Comparison of ENCODE assay signal across 14 mouse cellular contexts in the genomic region with DNA sequence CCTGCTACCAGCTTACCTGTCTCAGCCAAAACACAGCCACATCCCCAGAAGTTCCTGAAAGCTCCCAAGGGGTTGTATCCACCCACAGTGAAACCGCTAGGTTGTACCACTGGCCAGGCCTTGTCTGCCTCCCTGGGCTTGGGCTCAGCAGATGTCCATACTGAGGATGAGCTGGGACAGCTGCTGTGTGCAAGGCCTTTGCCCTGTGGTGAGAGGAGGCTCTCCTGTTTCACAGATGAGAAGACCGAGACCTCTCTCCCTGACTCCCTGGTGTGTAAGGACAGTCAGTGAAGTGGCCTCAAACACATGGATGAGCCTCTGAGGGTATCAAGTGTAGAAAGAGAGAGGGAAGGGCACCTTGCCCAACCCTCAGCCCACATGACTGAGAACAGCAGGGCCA. TPM values are rescaled to one million over a fixed set of nuclear protein-coding genes. Genes with fewer than 3 reads are reported as not detected.
DNase-seq lines count a peak whose midpoint lies in the region; ATAC-seq and TF ChIP-seq lines count a peak whose summit lies in the region.
"Had no signal": no experiment of that assay in that cellular context is flagged by ENCODE, and none has a peak within 500 bp of the region (broad histone marks: within the 10 kb centered on the region; RNA-seq: fewer than 3 reads in every experiment).

No protein-coding gene starts in this region.

- H3K27me3 ChIP-seq in heart, embryonic 13.5 days (replicated peaks), result no peaks in the 10 kb centered on the region
- H3K27me3 ChIP-seq in lung, embryonic 15.5 days, result no peaks in the 10 kb centered on the region
- H3K27me3 ChIP-seq in intestine, embryonic 15.5 days (replicated peaks), result no peaks in the 10 kb centered on the region
- H3K27me3 ChIP-seq: neural tube, embryonic 15.5 days; Patski had no signal

- TF ChIP-seq CTCF in lung, adult 2 months (IDR thresholded peaks at IDR 0.05; ENCODE audit: insufficient read depth, low read length), result no peak

- WGBS in heart, embryonic 13.5 days, result 85% methylated on average over 2 of the region's 2 CpGs
- 84% methylated on average over 2 of the region's 2 CpGs for WGBS in lung, embryonic 15.5 days
- 70% methylated on average over 2 of the region's 2 CpGs for WGBS in lung, adult 2 months
- 89% methylated on average over 2 of the region's 2 CpGs for WGBS in intestine, embryonic 15.5 days
- 76% methylated on average over 2 of the region's 2 CpGs for WGBS in macrophage (ENCODE audit: missing documents)

- peaks cover 100% of the 10 kb centered on the region for H3K79me2 ChIP-seq in macrophage (ENCODE audit: inconsistent target)

- peak overlapping the region; percentile 32; the same call in 1 of the 2 replicates for H3K27ac ChIP-seq in heart, embryonic 13.5 days (replicated peaks)
- H3K27ac ChIP-seq in lung, embryonic 15.5 days, result peak overlapping the region; percentile 1; the same call in 1 of the 2 replicates
- H3K27ac ChIP-seq in intestine, embryonic 15.5 days, result no peak overlapping the region
- peak overlapping the region; percentile 53 for H3K27ac ChIP-seq in macrophage
- H3K27ac ChIP-seq: neural tube, embryonic 15.5 days had no signal

- H3K9me3 ChIP-seq in heart, embryonic 13.5 days, result no peaks in the 10 kb centered on the region
- H3K9me3 ChIP-seq in lung, embryonic 15.5 days, result no peaks in the 10 kb centered on the region
- no peaks in the 10 kb centered on the region for H3K9me3 ChIP-seq in intestine, embryonic 15.5 days
- H3K9me3 ChIP-seq: neural tube, embryonic 15.5 days had no signal

- no peak overlapping the region for H3K4me2 ChIP-seq in heart, embryonic 13.5 days
- H3K4me2 ChIP-seq in lung, embryonic 15.5 days, result no peak overlapping the region
- no peak overlapping the region for H3K4me2 ChIP-seq in intestine, embryonic 15.5 days (replicated peaks)
- H3K4me2 ChIP-seq: neural tube, embryonic 15.5 days had no signal

- H3K4me3 ChIP-seq in heart, embryonic 13.5 days, result no peak overlapping the region
- no peak overlapping the region for H3K4me3 ChIP-seq in lung, embryonic 15.5 days
- H3K4me3 ChIP-seq in lung, adult 2 months (replicated peaks; ENCODE audit: extremely low read depth, low read depth, low read length), result no peak overlapping the region
- H3K4me3 ChIP-seq in intestine, embryonic 15.5 days (replicated peaks), result no peak overlapping the region
- no peak overlapping the region for H3K4me3 ChIP-seq in macrophage (ENCODE audit: inconsistent target)
- H3K4me3 ChIP-seq: neural tube, embryonic 15.5 days had no signal

- no peak for TF ChIP-seq POLR2A in lung, adult 2 months (IDR thresholded peaks at IDR 0.05; ENCODE audit: borderline replicate concordance, extremely low read depth, low read depth, low read length)

- H3K36me3 ChIP-seq in heart, embryonic 13.5 days, result peaks cover 4% of the 10 kb centered on the region; the same call in 1 of the 2 replicates
- no peaks in the 10 kb centered on the region for H3K36me3 ChIP-seq in lung, embryonic 15.5 days
- H3K36me3 ChIP-seq in intestine, embryonic 15.5 days, result no peaks in the 10 kb centered on the region
- H3K36me3 ChIP-seq in macrophage (ENCODE audit: inconsistent target), result peaks cover 4% of the 10 kb centered on the region; the same call in 1 of the 2 replicates
- H3K36me3 ChIP-seq: neural tube, embryonic 15.5 days had no signal

- H3K9ac ChIP-seq in heart, embryonic 13.5 days, result no peak overlapping the region
- no peak overlapping the region for H3K9ac ChIP-seq in lung, embryonic 15.5 days
- H3K9ac ChIP-seq in intestine, embryonic 15.5 days, result 0 out of 2 replicates have a peak overlapping the region, but pooled peaks have one; percentile 11
- H3K9ac ChIP-seq: neural tube, embryonic 15.5 days had no signal

- ATAC-seq in heart, embryonic 13.5 days (ENCODE audit: extremely low read depth, insufficient number of reproducible peaks, low FRiP score, low TSS enrichment), result no peak
- ATAC-seq in lung, embryonic 15.5 days (ENCODE audit: borderline replicate concordance, extremely low read depth, low FRiP score, low TSS enrichment), result no peak
- ATAC-seq in intestine, embryonic 15.5 days, result no peak
- ATAC-seq: midbrain, embryonic 16.5 days; Patski had no signal

- H3K4me1 ChIP-seq in heart, embryonic 13.5 days, result peaks cover 77% of the 10 kb centered on the region
- peaks cover 48% of the 10 kb centered on the region for H3K4me1 ChIP-seq in lung, embryonic 15.5 days
- peaks cover 63% of the 10 kb centered on the region for H3K4me1 ChIP-seq in lung, adult 2 months (ENCODE audit: control insufficient read depth, insufficient read depth, low read length)
- peaks cover 30% of the 10 kb centered on the region for H3K4me1 ChIP-seq in intestine, embryonic 15.5 days (replicated peaks)

- no peak for DNase-seq in heart, adult 9 months (ENCODE audit: low spot score in 2 of 2)
- DNase-seq in lung, adult 2 months, result no peak
- DNase-seq in cerebellum, adult 18-20 months, result no peak
- no peak for DNase-seq in ovary, postnatal 36 days (ENCODE audit: low spot score)
- DNase-seq: cerebellum, adult 9-11 months; lung, postnatal 14 days; right cerebral cortex, postnatal 14 days had no signal

RNA-seq across cellular contexts. Expression of a gene that starts 11.2 kb away (rescaled TPM):
- polyA plus RNA-seq in heart, embryonic 13.5 days (2015; fragmentation: Nextera tagmentation; extraction: Ambion mirVana), result 36.8 and 37.5 TPM in 2 replicates
- 55.8 and 61.0 TPM in 2 replicates for polyA plus RNA-seq in lung, embryonic 15.5 days (2015; fragmentation: Nextera tagmentation; extraction: Ambion mirVana)
- polyA plus RNA-seq in lung, adult 2 months (2012; rRNA removed), result 122 and 144 TPM in 2 replicates
- polyA plus RNA-seq in intestine, embryonic 15.5 days (2015; fragmentation: Nextera tagmentation; extraction: Ambion mirVana), result 43.1 and 45.3 TPM in 2 replicates
- 10 to 100 TPM; 21.9 to 89.9 (median 52.8) TPM for total RNA-seq in macrophage (2018; cell fraction: chromatin; rRNA removed)
- total RNA-seq in macrophage (2018; cell fraction: cytosol; rRNA removed), result 10 to 100 TPM; 35.5 to 61.8 (median 45.7) TPM
- total RNA-seq in macrophage (2018; cell fraction: nucleus; rRNA removed), result 10 to 100 TPM; 38.0 to 87.9 (median 57.7) TPM
- polyA plus RNA-seq in macrophage (2018), result 51.3 to 89.5 TPM (median 52.2 TPM) in 3 replicates

RNA-seq across cellular contexts. Expression of a gene that starts 32.0 kb away (rescaled TPM):
- polyA plus RNA-seq in heart, embryonic 13.5 days (2015; fragmentation: Nextera tagmentation; extraction: Ambion mirVana), result 1.2 and 2.2 TPM in 2 replicates
- 3.2 and 4.5 TPM in 2 replicates for polyA plus RNA-seq in lung, embryonic 15.5 days (2015; fragmentation: Nextera tagmentation; extraction: Ambion mirVana)
- polyA plus RNA-seq in lung, adult 2 months (2012; rRNA removed), result 0.14 TPM in 1 of 2 replicates, not detected in the other
- 1.9 and 2.4 TPM in 2 replicates for polyA plus RNA-seq in intestine, embryonic 15.5 days (2015; fragmentation: Nextera tagmentation; extraction: Ambion mirVana)
- 1 to 10 TPM in 1 of 26 experiments, not detected in 25; 1.2 TPM for total RNA-seq in macrophage (2018; cell fraction: chromatin; rRNA removed)
- total RNA-seq in macrophage (2018; cell fraction: cytosol; rRNA removed), result 1 to 10 TPM in 2 of 26 experiments, under 1 TPM in 17, not detected in 7; 0.17 to 1.1 (median 0.39) TPM
- 1 to 10 TPM in 1 of 26 experiments, under 1 TPM in 1, not detected in 24; 0.68 to 1.1 TPM for total RNA-seq in macrophage (2018; cell fraction: nucleus; rRNA removed)
- not detected in 3 replicates for polyA plus RNA-seq in macrophage (2018)
- polyA plus RNA-seq: Patski had no signal

RNA-seq across cellular contexts. Expression of a gene that starts 35.3 kb away (rescaled TPM):
- 1.6 and 1.9 TPM in 2 replicates for polyA plus RNA-seq in heart, embryonic 13.5 days (2015; fragmentation: Nextera tagmentation; extraction: Ambion mirVana)
- polyA plus RNA-seq in lung, embryonic 15.5 days (2015; fragmentation: Nextera tagmentation; extraction: Ambion mirVana), result 1.3 and 1.6 TPM in 2 replicates
- polyA plus RNA-seq in lung, adult 2 months (2012; rRNA removed), result 1.0 and 1.4 TPM in 2 replicates
- 1.7 and 1.8 TPM in 2 replicates for polyA plus RNA-seq in intestine, embryonic 15.5 days (2015; fragmentation: Nextera tagmentation; extraction: Ambion mirVana)
- 1 to 10 TPM in 24 of 26 experiments, not detected in 2; 1.5 to 6.9 (median 3.8) TPM for total RNA-seq in macrophage (2018; cell fraction: chromatin; rRNA removed)
- 10 to 100 TPM in 11 of 26 experiments, 1 to 10 TPM in 15; 3.9 to 26.6 (median 6.5) TPM for total RNA-seq in macrophage (2018; cell fraction: cytosol; rRNA removed)
- total RNA-seq in macrophage (2018; cell fraction: nucleus; rRNA removed), result 10 to 100 TPM in 2 of 26 experiments, 1 to 10 TPM in 23, not detected in 1; 1.1 to 11.4 (median 3.4) TPM
- polyA plus RNA-seq in macrophage (2018), result 0.62 to 5.3 TPM (median 3.6 TPM) in 3 replicates
- polyA plus RNA-seq: Patski had no signal

RNA-seq across cellular contexts. Expression of a gene that starts 38.5 kb away (rescaled TPM):
- polyA plus RNA-seq in heart, embryonic 13.5 days (2015; fragmentation: Nextera tagmentation; extraction: Ambion mirVana), result 17.8 and 19.4 TPM in 2 replicates
- polyA plus RNA-seq in lung, embryonic 15.5 days (2015; fragmentation: Nextera tagmentation; extraction: Ambion mirVana), result 30.1 and 30.4 TPM in 2 replicates
- 33.5 and 36.2 TPM in 2 replicates for polyA plus RNA-seq in lung, adult 2 months (2012; rRNA removed)
- 25.5 and 26.2 TPM in 2 replicates for polyA plus RNA-seq in intestine, embryonic 15.5 days (2015; fragmentation: Nextera tagmentation; extraction: Ambion mirVana)
- 10 to 100 TPM; 13.5 to 42.1 (median 30.7) TPM for total RNA-seq in macrophage (2018; cell fraction: chromatin; rRNA removed)
- 10 to 100 TPM; 21.8 to 37.9 (median 29.9) TPM for total RNA-seq in macrophage (2018; cell fraction: cytosol; rRNA removed)
- total RNA-seq in macrophage (2018; cell fraction: nucleus; rRNA removed), result 10 to 100 TPM; 18.5 to 36.7 (median 29.0) TPM
- polyA plus RNA-seq in macrophage (2018), result 27.6 to 29.7 TPM (median 28.0 TPM) in 3 replicates

RNA-seq across cellular contexts. Expression of a gene that starts 55.2 kb away (rescaled TPM):
- polyA plus RNA-seq in heart, embryonic 13.5 days (2015; fragmentation: Nextera tagmentation; extraction: Ambion mirVana), result 24.0 and 25.8 TPM in 2 replicates
- 45.7 and 47.2 TPM in 2 replicates for polyA plus RNA-seq in lung, embryonic 15.5 days (2015; fragmentation: Nextera tagmentation; extraction: Ambion mirVana)
- polyA plus RNA-seq in lung, adult 2 months (2012; rRNA removed), result 34.6 and 38.4 TPM in 2 replicates
- 32.2 and 35.4 TPM in 2 replicates for polyA plus RNA-seq in intestine, embryonic 15.5 days (2015; fragmentation: Nextera tagmentation; extraction: Ambion mirVana)
- 10 to 100 TPM in 25 of 26 experiments, 1 to 10 TPM in 1; 6.4 to 59.0 (median 34.5) TPM for total RNA-seq in macrophage (2018; cell fraction: chromatin; rRNA removed)
- 10 to 100 TPM in 23 of 26 experiments, 1 to 10 TPM in 3; 8.8 to 23.6 (median 16.0) TPM for total RNA-seq in macrophage (2018; cell fraction: cytosol; rRNA removed)
- total RNA-seq in macrophage (2018; cell fraction: nucleus; rRNA removed), result 10 to 100 TPM; 13.0 to 55.0 (median 32.4) TPM
- polyA plus RNA-seq in macrophage (2018), result 10.4 to 27.3 TPM (median 21.2 TPM) in 3 replicates
